Mouse (Mus musculus): Measurements from ENCODE around the gene Kif5a.

DNA sequence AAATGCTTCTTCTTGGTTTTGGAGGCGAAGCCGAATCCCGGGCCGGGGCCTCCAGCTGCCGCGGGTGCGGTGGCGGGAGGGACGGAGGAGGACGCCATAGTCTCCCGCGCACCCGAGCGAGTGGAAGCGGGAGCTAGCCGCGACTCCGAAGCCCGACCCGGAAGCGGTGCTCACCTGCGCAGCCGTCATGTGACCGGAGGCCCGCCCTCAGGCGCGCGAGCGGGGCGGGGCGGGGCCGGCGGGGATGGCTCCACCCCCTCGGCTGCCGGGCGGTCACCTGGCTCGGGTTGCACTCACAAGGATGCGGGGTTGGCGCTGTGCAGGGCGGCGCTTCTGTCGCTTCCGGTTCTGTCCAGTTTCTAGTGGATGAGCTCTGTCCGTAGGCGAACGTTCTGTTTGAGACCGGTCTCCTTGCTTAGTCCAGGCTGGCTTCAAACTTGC is 51.7 kb downstream of the Kif5a start, which contains the start of gene Pip4k2c:
- TF ChIP-seq CTCF (IDR thresholded peaks at IDR 0.05; ENCODE audit: low read depth) (no peak), EP300 (optimal IDR thresholded peaks at IDR 0.05) (no peak)
